Mouse (Mus musculus) hindbrain, embryonic 13.5 days (tissue): ENCODE data around the gene Timmdc1. TPM values are rescaled to one million over a fixed set of nuclear protein-coding genes. Genes with fewer than 3 reads are reported as not detected.

Source experiments
- ATAC-seq: fragments of 200-750 bp; cut with Nextera tagmentation; 2 replicates; pipeline ENCODE4 v1.8.0; 2017; ENCODE audit warnings: moderate TSS enrichment; ENCODE audit not compliant: low FRiP score
- H3K27ac ChIP-seq: fragments of 300-500 bp; sonication (generic); 2 replicates; pipeline ENCODE4 v1.5.1; 2015; ENCODE audit warnings: inconsistent platforms, mild to moderate bottlenecking, moderate library complexity
- H3K27me3 ChIP-seq: fragments of 300-500 bp; sonication (generic); 2 replicates; pipeline ENCODE4 v1.6.1; 2015; ENCODE audit warnings: mild to moderate bottlenecking, inconsistent platforms
- H3K36me3 ChIP-seq: fragments of 300-500 bp; sonication (generic); 2 replicates; pipeline ENCODE4 v1.6.1; 2015; ENCODE audit warnings: mild to moderate bottlenecking, inconsistent platforms
- H3K4me1 ChIP-seq: fragments of 300-500 bp; sonication (generic); replicated peaks from 2 replicates; pipeline ENCODE4 v1.6.1; 2015; ENCODE audit warnings: inconsistent platforms
- H3K4me2 ChIP-seq: fragments of 300-500 bp; sonication (generic); 2 replicates; pipeline ENCODE4 v1.6.1; 2015; ENCODE audit warnings: inconsistent platforms, mild to moderate bottlenecking, moderate library complexity
- H3K4me3 ChIP-seq: fragments of 300-500 bp; sonication (generic); 2 replicates; pipeline ENCODE4 v1.5.1; 2015; ENCODE audit warnings: mild to moderate bottlenecking, inconsistent platforms
- H3K9ac ChIP-seq: fragments of 300-500 bp; sonication (generic); 2 replicates; pipeline ENCODE4 v1.6.1; 2015; ENCODE audit warnings: mild to moderate bottlenecking, inconsistent platforms
- H3K9me3 ChIP-seq: fragments of 300-500 bp; sonication (generic); 2 replicates; pipeline ENCODE4 v1.6.1; 2016; ENCODE audit warnings: inconsistent platforms
- whole genome bisulfite sequencing: fragments of 180-500 bp; shearing (Covaris S2); methylation state at CpG from one replicate; pipeline ENCODE4 v1.1.7; 2015; 5-methylcytosine and 5-hydroxymethylcytosine counted together
- polyA plus RNA-seq: library from polyadenylated mRNA; unstranded; fragments of >200 nt; fragmentation: Nextera tagmentation; extraction: Ambion mirVana; gene quantifications from 2 replicates; pipeline ENCODE4 v1.2.1, GENCODE M21; 2015

Gene Timmdc1
- polyA plus RNA-seq, 1 experiment from 2014 or later = 37.8 TPM

DNA sequence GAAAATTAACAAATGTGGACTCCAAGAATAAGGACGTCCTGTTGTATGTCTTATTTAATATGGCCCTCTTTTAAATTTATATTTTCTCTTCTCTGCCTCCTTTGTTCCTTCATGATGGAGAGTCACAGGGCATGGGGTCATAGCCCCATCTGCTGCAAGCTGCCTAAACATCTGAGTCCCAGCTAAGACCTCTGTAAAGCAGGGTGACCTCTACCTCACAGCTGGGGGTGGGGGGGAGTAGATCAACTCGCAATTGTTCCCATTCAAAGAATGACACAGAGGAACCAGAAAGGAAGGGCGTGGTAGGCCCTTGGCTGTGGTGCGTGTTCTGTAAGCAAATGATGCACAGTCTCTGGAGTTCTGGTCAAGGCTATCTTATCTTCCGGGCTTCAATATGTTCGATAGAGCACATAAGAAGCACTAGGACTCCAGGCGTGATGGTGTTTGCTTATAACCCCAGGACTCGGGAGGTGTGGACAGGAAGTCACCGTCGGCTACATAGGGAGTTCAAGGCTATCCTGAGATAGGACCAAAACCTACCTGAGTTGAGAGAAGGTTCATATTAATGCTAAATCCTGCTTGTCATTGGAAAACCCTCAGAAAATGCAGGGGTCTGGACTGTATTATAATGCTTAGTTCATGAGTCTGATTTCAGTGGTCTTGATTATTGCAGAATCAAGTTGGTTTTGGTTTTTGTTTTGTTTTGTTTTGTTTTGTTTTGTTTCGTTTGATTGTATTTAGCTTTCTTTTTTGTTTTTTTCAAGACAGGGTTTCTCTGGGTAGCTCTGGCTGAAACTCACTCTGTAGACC is 50.6 kb downstream of the Timmdc1 start:
- no peak overlapping the region for H3K4me3 ChIP-seq
- H3K9me3 ChIP-seq = no peaks in the 10 kb centered on the region
- no peaks in the 10 kb centered on the region for H3K36me3 ChIP-seq
- 66% methylated on average over 11 of the region's 11 CpGs for WGBS
- no peak for ATAC-seq
- H3K9ac ChIP-seq = no peak overlapping the region
- H3K4me2 ChIP-seq = no peak overlapping the region
- 0 out of 2 replicates have a peak, but pooled peaks cover 7% of the 10 kb centered on the region for H3K27me3 ChIP-seq
- H3K4me1 ChIP-seq = peaks cover 9% of the 10 kb centered on the region
- H3K27ac ChIP-seq = no peak overlapping the region

DNA sequence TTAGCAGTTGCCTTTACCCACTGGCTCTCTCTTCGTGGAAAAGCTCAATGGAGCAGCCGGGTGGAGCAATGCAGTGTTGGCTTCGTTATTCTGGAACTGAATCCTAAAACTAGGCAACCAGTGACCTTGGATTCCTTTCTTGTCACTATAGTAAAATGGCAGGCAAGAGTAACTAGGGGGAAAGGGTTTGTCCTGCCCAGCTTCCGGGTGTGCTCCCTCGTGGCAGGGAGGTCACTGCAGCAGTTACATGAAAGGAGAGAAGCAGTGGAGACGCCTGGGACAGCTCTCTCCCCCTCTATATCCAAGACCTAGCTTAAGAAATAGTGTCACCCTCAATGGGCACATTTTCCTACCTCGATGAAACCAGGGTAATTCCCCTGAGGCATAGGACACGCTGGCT is 53.0 kb downstream of the Timmdc1 start:
- ATAC-seq = no peak
- H3K9ac ChIP-seq = no peak overlapping the region
- no peaks in the 10 kb centered on the region for H3K36me3 ChIP-seq
- H3K4me1 ChIP-seq = no peaks in the 10 kb centered on the region
- 70% methylated on average over 8 of the region's 8 CpGs for WGBS
- H3K9me3 ChIP-seq = no peaks in the 10 kb centered on the region
- H3K4me2 ChIP-seq = no peak overlapping the region
- H3K27me3 ChIP-seq = 0 out of 2 replicates have a peak, but pooled peaks cover 4% of the 10 kb centered on the region
- H3K27ac ChIP-seq = no peak overlapping the region
- no peak overlapping the region for H3K4me3 ChIP-seq

- H3K4me3 ChIP-seq = no peak overlapping the region
- no peaks in the 10 kb centered on the region for H3K9me3 ChIP-seq
- H3K9ac ChIP-seq = no peak overlapping the region
- H3K4me1 ChIP-seq = no peaks in the 10 kb centered on the region
- no peaks in the 10 kb centered on the region for H3K36me3 ChIP-seq
- no peak overlapping the region for H3K27ac ChIP-seq
- no peaks in the 10 kb centered on the region for H3K27me3 ChIP-seq
- no peak overlapping the region for H3K4me2 ChIP-seq
- WGBS = 39% methylated on average over 3 of the region's 3 CpGs
- ATAC-seq = no peak
Observed at GRCm38 (mm10) chr16:38468706-38469018, 53.8 kb downstream of the Timmdc1 start.

- no peak for ATAC-seq
- no peak overlapping the region for H3K9ac ChIP-seq
- no peak overlapping the region for H3K4me2 ChIP-seq
- H3K9me3 ChIP-seq = no peaks in the 10 kb centered on the region
- H3K4me1 ChIP-seq = no peaks in the 10 kb centered on the region
- H3K27ac ChIP-seq = no peak overlapping the region
- H3K36me3 ChIP-seq = no peaks in the 10 kb centered on the region
- H3K4me3 ChIP-seq = no peak overlapping the region
- no peaks in the 10 kb centered on the region for H3K27me3 ChIP-seq
- WGBS = 79% methylated on average over 8 of the region's 8 CpGs
Observed at GRCm38 (mm10) chr16:38467917-38468705, 54.4 kb downstream of the Timmdc1 start.

DNA sequence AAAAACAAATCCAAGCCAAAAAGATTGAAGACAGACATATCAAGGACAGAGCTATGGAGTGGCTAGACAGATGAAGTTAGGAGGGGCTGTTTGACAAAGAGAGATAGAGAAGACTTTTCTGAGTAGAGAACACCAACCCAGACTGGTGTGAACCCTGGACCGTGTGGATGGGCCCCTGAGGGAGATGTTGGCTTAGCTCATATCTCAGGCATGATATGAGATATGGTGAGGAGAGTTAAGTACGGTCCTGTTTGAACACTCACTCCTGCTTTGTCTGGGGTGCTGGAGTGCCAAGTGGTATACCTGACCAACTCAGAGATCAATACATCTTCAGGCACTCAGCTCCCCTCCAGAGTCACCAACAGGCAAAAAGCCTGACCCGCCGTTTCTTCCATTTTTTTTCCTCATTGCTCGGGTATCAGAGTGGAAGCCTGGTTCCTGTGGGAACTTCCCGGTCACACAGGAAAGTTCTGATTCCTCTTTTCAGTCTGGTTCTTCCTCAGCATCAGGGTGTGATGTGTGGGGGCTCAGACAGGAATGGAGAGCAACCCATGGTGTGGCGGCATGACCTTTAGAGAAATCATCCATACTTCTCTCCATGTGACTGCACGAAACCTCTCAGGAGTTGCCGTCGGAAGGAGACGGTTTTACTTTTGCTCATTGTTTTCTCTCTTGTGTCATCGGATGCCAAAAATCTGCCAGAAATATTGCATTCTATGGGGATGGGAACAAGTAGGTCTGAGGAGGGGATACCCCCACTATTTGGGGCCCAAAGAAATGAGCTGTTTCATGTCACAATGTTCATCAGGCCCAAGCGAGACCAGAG is 55.2 kb downstream of the Timmdc1 start:
- Histone ChIP-seq H3K27me3 (no peaks in the 10 kb centered on the region), H3K4me2 (no peak overlapping the region), H3K4me1 (no peaks in the 10 kb centered on the region), H3K9ac (no peak overlapping the region), H3K9me3 (no peaks in the 10 kb centered on the region), H3K27ac (no peak overlapping the region), H3K4me3 (no peak overlapping the region), H3K36me3 (no peaks in the 10 kb centered on the region)
- ATAC-seq = no peak
- 88% methylated on average over 13 of the region's 13 CpGs for WGBS

GRCm38 (mm10) chr16:38466089-38466488 is 56.4 kb downstream of the Timmdc1 start:
- WGBS = 86% methylated on average over 4 of the region's 4 CpGs
- Histone ChIP-seq H3K4me2 (no peak overlapping the region), H3K4me3 (no peak overlapping the region), H3K9me3 (no peaks in the 10 kb centered on the region), H3K9ac (no peak overlapping the region), H3K36me3 (no peaks in the 10 kb centered on the region), H3K27ac (no peak overlapping the region), H3K27me3 (no peaks in the 10 kb centered on the region), H3K4me1 (no peaks in the 10 kb centered on the region)
- ATAC-seq = no peak

- Histone ChIP-seq H3K4me2 (no peak overlapping the region), H3K36me3 (no peaks in the 10 kb centered on the region), H3K27me3 (no peaks in the 10 kb centered on the region), H3K27ac (no peak overlapping the region), H3K4me1 (no peaks in the 10 kb centered on the region), H3K9ac (no peak overlapping the region), H3K4me3 (no peak overlapping the region), H3K9me3 (no peaks in the 10 kb centered on the region)
- WGBS = 92% methylated on average over 5 of the region's 5 CpGs
- no peak for ATAC-seq
Observed at GRCm38 (mm10) chr16:38463305-38463704, 59.2 kb downstream of the Timmdc1 start.

DNA sequence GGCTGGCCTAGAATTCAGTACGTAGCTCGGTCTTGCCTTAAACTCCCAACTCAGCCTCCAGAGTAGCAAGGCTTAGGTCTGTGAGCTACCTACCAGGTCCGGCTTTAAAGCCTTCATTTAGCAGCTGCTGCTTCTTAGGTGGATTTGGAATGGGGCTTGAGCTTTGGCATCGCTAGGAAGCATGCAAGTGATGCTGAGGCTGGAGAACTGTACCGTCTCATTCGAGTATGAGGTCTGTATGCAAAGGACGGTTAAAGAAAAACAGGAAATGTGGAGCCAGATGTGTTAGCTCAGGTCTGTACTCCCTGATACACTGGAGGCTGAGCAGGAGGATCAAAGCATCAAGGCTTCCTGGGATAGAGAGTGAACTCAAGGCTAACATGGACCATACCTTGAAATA is 60.3 kb downstream of the Timmdc1 start:
- H3K4me3 ChIP-seq = no peak overlapping the region
- H3K9me3 ChIP-seq = no peaks in the 10 kb centered on the region
- H3K9ac ChIP-seq = no peak overlapping the region
- no peak for ATAC-seq
- no peak overlapping the region for H3K27ac ChIP-seq
- H3K36me3 ChIP-seq = no peaks in the 10 kb centered on the region
- H3K4me2 ChIP-seq = no peak overlapping the region
- H3K27me3 ChIP-seq = no peaks in the 10 kb centered on the region
- 85% methylated on average over 7 of the region's 7 CpGs for WGBS
- no peaks in the 10 kb centered on the region for H3K4me1 ChIP-seq

DNA sequence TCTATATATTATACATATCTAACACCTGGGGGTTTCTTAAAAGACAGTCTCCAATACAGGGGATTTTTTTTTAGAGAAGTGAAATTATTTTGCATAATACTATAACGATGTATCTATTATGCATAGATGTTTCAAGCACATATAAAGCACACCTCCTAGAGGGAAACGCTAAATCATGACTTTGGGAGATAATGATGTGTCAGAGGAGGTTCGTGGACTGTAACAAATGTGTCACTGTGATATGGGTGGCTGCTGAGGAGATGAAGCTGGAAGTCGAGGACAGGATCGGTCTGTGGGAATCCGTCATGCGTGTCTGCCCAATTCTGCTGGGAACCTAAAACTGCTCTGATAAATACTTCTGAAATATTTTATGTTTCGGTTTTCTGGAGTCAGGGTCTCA is 60.7 kb downstream of the Timmdc1 start:
- Histone ChIP-seq H3K4me2 (no peak overlapping the region), H3K36me3 (no peaks in the 10 kb centered on the region), H3K9me3 (no peaks in the 10 kb centered on the region), H3K4me1 (no peaks in the 10 kb centered on the region), H3K9ac (no peak overlapping the region), H3K27ac (no peak overlapping the region), H3K27me3 (no peaks in the 10 kb centered on the region), H3K4me3 (no peak overlapping the region)
- ATAC-seq = no peak
- 85% methylated on average over 8 of the region's 8 CpGs for WGBS

DNA sequence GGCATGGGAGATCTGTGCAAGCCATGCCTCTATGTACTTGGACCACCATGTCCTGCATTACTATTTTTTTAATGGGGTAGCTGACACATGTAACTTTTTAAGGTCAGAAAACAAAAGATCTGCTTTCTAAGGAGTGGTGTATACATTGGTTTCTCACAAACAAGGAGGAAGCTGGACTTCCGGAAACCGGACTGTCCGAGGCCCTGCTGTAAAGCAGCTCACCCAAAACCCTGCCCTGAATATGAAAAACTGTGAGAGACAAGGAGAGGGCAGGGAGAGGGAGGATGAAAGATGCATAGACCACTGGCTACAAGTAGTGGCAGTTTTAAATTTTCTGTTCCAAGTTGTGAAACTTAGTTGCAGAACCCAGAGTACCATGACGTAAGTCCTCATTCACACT is 62.5 kb downstream of the Timmdc1 start:
- H3K27me3 ChIP-seq = no peaks in the 10 kb centered on the region
- H3K9me3 ChIP-seq = no peaks in the 10 kb centered on the region
- no peak overlapping the region for H3K27ac ChIP-seq
- no peaks in the 10 kb centered on the region for H3K36me3 ChIP-seq
- no peak overlapping the region for H3K4me2 ChIP-seq
- ATAC-seq = no peak
- H3K4me3 ChIP-seq = no peak overlapping the region
- H3K9ac ChIP-seq = no peak overlapping the region
- 94% methylated on average over 4 of the region's 4 CpGs for WGBS
- no peaks in the 10 kb centered on the region for H3K4me1 ChIP-seq

- Histone ChIP-seq H3K27ac (no peak overlapping the region), H3K9ac (no peak overlapping the region), H3K9me3 (no peaks in the 10 kb centered on the region), H3K4me2 (no peak overlapping the region), H3K36me3 (no peaks in the 10 kb centered on the region), H3K4me1 (no peaks in the 10 kb centered on the region), H3K27me3 (no peaks in the 10 kb centered on the region), H3K4me3 (no peak overlapping the region)
- no peak for ATAC-seq
- 76% methylated on average over 6 of the region's 6 CpGs for WGBS
Observed at GRCm38 (mm10) chr16:38458600-38459280, 63.7 kb downstream of the Timmdc1 start.
